Comparison of ENCODE assay signal across 20 mouse cellular contexts in genomic region chr12:85415876-85416275, GRCm38 (mm10). TPM values are rescaled to one million over a fixed set of nuclear protein-coding genes. Genes with fewer than 3 reads are reported as not detected.
DNase-seq lines count a peak whose midpoint lies in the region; ATAC-seq and TF ChIP-seq lines count a peak whose summit lies in the region.
"Had no signal": no experiment of that assay in that cellular context is flagged by ENCODE, and none has a peak within 500 bp of the region (broad histone marks: within the 10 kb centered on the region; RNA-seq: fewer than 3 reads in every experiment).

No protein-coding gene starts in this region.

- 85% methylated on average over 3 of the region's 3 CpGs for WGBS in forebrain, embryonic 11.5 days
- 87% methylated on average over 3 of the region's 3 CpGs for WGBS in midbrain, embryonic 13.5 days

- H3K36me3 ChIP-seq in C2C12 (ENCODE audit: control insufficient read depth, insufficient read depth), result no peaks in the 10 kb centered on the region
- no peaks in the 10 kb centered on the region for H3K36me3 ChIP-seq in myocyte (ENCODE audit: control insufficient read depth, insufficient read depth)
- no peaks in the 10 kb centered on the region for H3K36me3 ChIP-seq in forebrain, embryonic 11.5 days (ENCODE audit: control insufficient read depth, insufficient read depth, low read length)
- H3K36me3 ChIP-seq in midbrain, embryonic 13.5 days, result no peaks in the 10 kb centered on the region
- H3K36me3 ChIP-seq: embryonic facial prominence, embryonic 10.5 days; embryonic facial prominence, embryonic 12.5 days; forebrain, embryonic 12.5 days had no signal

- H3K9ac ChIP-seq in forebrain, embryonic 11.5 days (ENCODE audit: low read length), result no peak overlapping the region
- H3K9ac ChIP-seq in midbrain, embryonic 13.5 days (replicated peaks), result no peak overlapping the region
- H3K9ac ChIP-seq: embryonic facial prominence, embryonic 12.5 days; forebrain, embryonic 12.5 days had no signal

- ATAC-seq in forebrain, embryonic 11.5 days (replicated peaks; ENCODE audit: low FRiP score), result no peak
- ATAC-seq in midbrain, embryonic 13.5 days, result no peak
- ATAC-seq: forebrain, embryonic 14.5 days; forebrain, embryonic 16.5 days had no signal

- no peaks in the 10 kb centered on the region; the same call in 1 of the 2 replicates for H3K9me3 ChIP-seq in forebrain, embryonic 11.5 days (ENCODE audit: control insufficient read depth, low read length)
- H3K9me3 ChIP-seq in midbrain, embryonic 13.5 days, result peaks cover 6% of the 10 kb centered on the region
- H3K9me3 ChIP-seq: embryonic facial prominence, embryonic 12.5 days had no signal

- no peak for TF ChIP-seq POLR2A in myocyte (IDR thresholded peaks at IDR 0.05; ENCODE audit: insufficient read length, low read depth)

- no peaks in the 10 kb centered on the region for H3K79me3 ChIP-seq in C2C12 (ENCODE audit: low read depth)

- no peak overlapping the region for H3K27ac ChIP-seq in forebrain, embryonic 11.5 days (ENCODE audit: low read depth, low read length)
- no peak overlapping the region for H3K27ac ChIP-seq in midbrain, embryonic 13.5 days
- H3K27ac ChIP-seq: embryonic facial prominence, embryonic 10.5 days; embryonic facial prominence, embryonic 12.5 days; forebrain, embryonic 12.5 days had no signal

- intact Hi-C loops in gastrocnemius, postnatal 36 days (cut with DNase I), result no loop called here

- no peak for TF ChIP-seq CTCF in C2C12 (IDR thresholded peaks at IDR 0.05; ENCODE audit: control insufficient read depth, insufficient read depth, insufficient read length)

- no peaks in the 10 kb centered on the region for H3K4me1 ChIP-seq in forebrain, embryonic 11.5 days (replicated peaks; ENCODE audit: control insufficient read depth, insufficient read depth, low read length)
- no peaks in the 10 kb centered on the region for H3K4me1 ChIP-seq in midbrain, embryonic 13.5 days (replicated peaks)
- H3K4me1 ChIP-seq: embryonic facial prominence, embryonic 10.5 days; embryonic facial prominence, embryonic 12.5 days; forebrain, embryonic 12.5 days had no signal

- H3K4me3 ChIP-seq in C2C12 (ENCODE audit: insufficient read depth, poor library complexity, severe bottlenecking), result no peak overlapping the region
- H3K4me3 ChIP-seq in myocyte, result no peak overlapping the region
- H3K4me3 ChIP-seq in forebrain, embryonic 11.5 days (ENCODE audit: low read depth, low read length), result no peak overlapping the region
- no peak overlapping the region for H3K4me3 ChIP-seq in midbrain, embryonic 13.5 days (replicated peaks)
- H3K4me3 ChIP-seq: embryonic facial prominence, embryonic 10.5 days; embryonic facial prominence, embryonic 12.5 days; forebrain, embryonic 12.5 days had no signal

- H3ac ChIP-seq in C2C12 (ENCODE audit: control insufficient read depth, insufficient read length, low read depth) (no peak overlapping the region), myocyte (ENCODE audit: control insufficient read depth, insufficient read length) (no peak overlapping the region)

- H3K79me2 ChIP-seq in C2C12 (ENCODE audit: control insufficient read depth, insufficient read depth) (no peaks in the 10 kb centered on the region), myocyte (ENCODE audit: control insufficient read depth, insufficient read depth) (no peaks in the 10 kb centered on the region)

- no peak overlapping the region for H3K4me2 ChIP-seq in myocyte (ENCODE audit: low read depth)
- no peak overlapping the region for H3K4me2 ChIP-seq in forebrain, embryonic 11.5 days (ENCODE audit: low read depth, low read length, severe bottlenecking)
- H3K4me2 ChIP-seq in midbrain, embryonic 13.5 days (replicated peaks), result no peak overlapping the region
- H3K4me2 ChIP-seq: embryonic facial prominence, embryonic 12.5 days; forebrain, embryonic 12.5 days had no signal

- DNase-seq in gastrocnemius, adult 18-20 months (ENCODE audit: low spot score), result peak; percentile 39
- no peak for DNase-seq in gastrocnemius, postnatal 36 days
- DNase-seq in forebrain, embryonic 11.5 days (ENCODE audit: low spot score), result no peak
- DNase-seq: adrenal gland, adult 2 months; adrenal gland, postnatal 10 days; adrenal gland, postnatal 25 days; B cell, adult 2 months; cerebellum, adult 11-12 months; cerebellum, adult 2 months; cerebellum, adult 9-10 months; cerebellum, postnatal 10 days; cerebellum, postnatal 25 days had no signal

- H3K27me3 ChIP-seq in C2C12 (ENCODE audit: control insufficient read depth, insufficient read depth, insufficient read length) (no peaks in the 10 kb centered on the region), myocyte (ENCODE audit: control insufficient read depth, insufficient read depth, insufficient read length) (no peaks in the 10 kb centered on the region)
- H3K27me3 ChIP-seq in forebrain, embryonic 11.5 days (ENCODE audit: control insufficient read depth, insufficient read depth, low read length), result no peaks in the 10 kb centered on the region
- H3K27me3 ChIP-seq in midbrain, embryonic 13.5 days, result no peaks in the 10 kb centered on the region
- H3K27me3 ChIP-seq: embryonic facial prominence, embryonic 12.5 days; forebrain, embryonic 12.5 days had no signal

TF ChIP-seq in C2C12, 6 proteins besides CTCF, POLR2A, EP300 and RAD21:
- TF ChIP-seq FOSL1 (IDR thresholded peaks at IDR 0.05; ENCODE audit: insufficient read depth, low read length, poor library complexity, severe bottlenecking) (no peak), MYOD1 (IDR thresholded peaks at IDR 0.05; ENCODE audit: control insufficient read depth, insufficient read length, low read depth) (peak; percentile 9), MAX (IDR thresholded peaks at IDR 0.05) (no peak), CEBPB (IDR thresholded peaks at IDR 0.05; ENCODE audit: low read depth) (no peak), MYOG (IDR thresholded peaks at IDR 0.05; ENCODE audit: control insufficient read depth, extremely low read depth, insufficient read length) (no peak), USF1 (IDR thresholded peaks at IDR 0.05; ENCODE audit: low read depth) (no peak)

TF ChIP-seq in myocyte, 11 proteins besides CTCF, POLR2A, EP300 and RAD21:
- TF ChIP-seq SRF (IDR thresholded peaks at IDR 0.05; ENCODE audit: control insufficient read depth, insufficient read length, low read depth) (no peak), TCF12 (IDR thresholded peaks at IDR 0.05; ENCODE audit: insufficient read depth, poor library complexity, severe bottlenecking) (peak; percentile 34), POLR2AphosphoS2 (IDR thresholded peaks at IDR 0.05; ENCODE audit: insufficient read length, low read depth) (no peak), MYOD1 (IDR thresholded peaks at IDR 0.05; ENCODE audit: control insufficient read depth in 1 of 3, insufficient read length in 2 of 3, low read depth in 2 of 3) (peak; percentile 75 to 90 (median 87)), TCF3 (IDR thresholded peaks at IDR 0.05; ENCODE audit: insufficient read length, low read depth) (no peak)

RNA-seq across cellular contexts. Expression of gene Tmed10, which starts 41.2 kb away (rescaled TPM):
- total RNA-seq in gastrocnemius, adult 18-20 months (2021), result 100 to 1,000 TPM; 121 to 123 TPM
- 100 to 1,000 TPM; 103 to 110 TPM for total RNA-seq in gastrocnemius, postnatal 36 days (2021)
- polyA plus RNA-seq in C2C12 (2012; fragmentation: generic; extraction: Trizol) (174 TPM), myocyte (2012; fragmentation: generic; extraction: Trizol) (193 TPM)
- 229 and 244 TPM in 2 replicates for polyA plus RNA-seq in forebrain, embryonic 11.5 days (2014; fragmentation: Nextera tagmentation; extraction: Ambion mirVana)
- 181 and 189 TPM in 2 replicates for polyA plus RNA-seq in midbrain, embryonic 13.5 days (2015; fragmentation: Nextera tagmentation; extraction: Ambion mirVana)

RNA-seq across cellular contexts. Expression of gene Fos, which starts 57.8 kb away (rescaled TPM):
- 10 to 100 TPM in 1 of 2 experiments, 1 to 10 TPM in 1; 6.5 to 69.9 TPM for total RNA-seq in gastrocnemius, adult 18-20 months (2021)
- total RNA-seq in gastrocnemius, postnatal 36 days (2021), result 10 to 100 TPM in 1 of 2 experiments, 1 to 10 TPM in 1; 7.2 to 13.7 TPM
- 2.7 TPM for polyA plus RNA-seq in C2C12 (2012; fragmentation: generic; extraction: Trizol)
- 3.1 TPM for polyA plus RNA-seq in myocyte (2012; fragmentation: generic; extraction: Trizol)
- polyA plus RNA-seq in forebrain, embryonic 11.5 days (2014; fragmentation: Nextera tagmentation; extraction: Ambion mirVana), result 0.57 and 1.1 TPM in 2 replicates
- polyA plus RNA-seq in midbrain, embryonic 13.5 days (2015; fragmentation: Nextera tagmentation; extraction: Ambion mirVana), result 0.82 and 0.90 TPM in 2 replicates
